Mouse (Mus musculus) liver, embryonic 16.5 days (tissue): ENCODE measurements around the gene Rac3. TPM values are rescaled to one million over a fixed set of nuclear protein-coding genes. Genes with fewer than 3 reads are reported as not detected.
"Not testable (repeated sequence)": the region's sequence is repeated elsewhere in the genome, so short reads cannot be mapped to it uniquely, and the experiment has no call there.

ENCODE experiments used
- ATAC-seq: fragments of 200-750 bp; cut with Nextera tagmentation; 2 replicates; pipeline ENCODE4 v1.8.0; 2017; ENCODE audit warnings: low read depth, mild to moderate bottlenecking, moderate number of reproducible peaks, moderate library complexity
- H3K27ac ChIP-seq: fragments of 300-500 bp; sonication (generic); 2 replicates; pipeline ENCODE4 v1.5.1; 2014; ENCODE audit warnings: mild to moderate bottlenecking, low read length
- H3K27me3 ChIP-seq: fragments of 300-500 bp; sonication (generic); 2 replicates; pipeline ENCODE4 v1.6.1; 2014; ENCODE audit warnings: low read depth, low read length, mixed read lengths; ENCODE audit not compliant: control insufficient read depth, insufficient read depth
- H3K36me3 ChIP-seq: fragments of 300-500 bp; sonication (generic); 2 replicates; pipeline ENCODE4 v1.6.1; 2014; ENCODE audit warnings: mild to moderate bottlenecking; ENCODE audit not compliant: control insufficient read depth, insufficient read depth
- H3K4me1 ChIP-seq: fragments of 300-500 bp; sonication (generic); 2 replicates; pipeline ENCODE4 v1.6.1; 2014; ENCODE audit warnings: low read depth, low read length, mixed read lengths; ENCODE audit not compliant: control insufficient read depth
- H3K4me2 ChIP-seq: fragments of 300-500 bp; sonication (generic); 2 replicates; pipeline ENCODE4 v1.6.1; 2014; ENCODE audit warnings: low read depth, low read length, mixed read lengths
- H3K4me3 ChIP-seq: fragments of 300-500 bp; sonication (generic); 2 replicates; pipeline ENCODE4 v1.5.1; 2014; ENCODE audit warnings: low read depth, mild to moderate bottlenecking, low read length
- H3K9ac ChIP-seq: fragments of 300-500 bp; sonication (generic); 2 replicates; pipeline ENCODE4 v1.6.1; 2014; ENCODE audit warnings: low read depth, low read length
- H3K9me3 ChIP-seq: fragments of 300-500 bp; sonication (generic); replicated peaks from 2 replicates; pipeline ENCODE4 v1.6.1; 2016; ENCODE audit warnings: low read length; ENCODE audit not compliant: control insufficient read depth
- WGBS: fragments of 180-500 bp; shearing (Covaris S2); extraction: QIAGEN DNeasy Blood & Tissue Kit; methylation state at CpG from one replicate; pipeline ENCODE4 v1.1.7; 2014; ENCODE audit not compliant: insufficient replicate concordance; 5-methylcytosine and 5-hydroxymethylcytosine counted together
- polyA plus RNA-seq: library from polyadenylated mRNA; unstranded; fragments of >200 nt; fragmentation: Nextera tagmentation; extraction: Ambion mirVana; gene quantifications from 2 replicates; pipeline ENCODE4 v1.2.1, GENCODE M21; 2015

The Rac3 gene
- polyA plus RNA-seq, 1 experiment from 2014 or later, result 0.80 TPM

GRCm38 (mm10) chr11:120751606-120752005 lies 30.3 kb downstream of the Rac3 start:
- Histone ChIP-seq H3K27me3 (no peaks in the 10 kb centered on the region), H3K4me2 (no peak overlapping the region), H3K9me3 (no peaks in the 10 kb centered on the region), H3K36me3 (no peaks in the 10 kb centered on the region), H3K4me3 (no peak overlapping the region), H3K27ac (no peak overlapping the region), H3K4me1 (no peaks in the 10 kb centered on the region), H3K9ac (no peak overlapping the region)
- WGBS, result 67% methylated on average over 4 of the region's 4 CpGs
- no peak for ATAC-seq

- Histone ChIP-seq H3K9me3 (no peaks in the 10 kb centered on the region), H3K27me3 (peaks cover 8% of the 10 kb centered on the region), H3K9ac (no peak overlapping the region), H3K4me2 (no peak overlapping the region), H3K4me3 (no peak overlapping the region), H3K4me1 (no peaks in the 10 kb centered on the region), H3K27ac (no peak overlapping the region), H3K36me3 (no peaks in the 10 kb centered on the region)
- no peak for ATAC-seq
- WGBS, result 74% methylated on average over 9 of the region's 9 CpGs
Observed at GRCm38 (mm10) chr11:120760236-120760635, 39.0 kb downstream of the Rac3 start.

GRCm38 (mm10) chr11:120761811-120762671 lies 40.8 kb downstream of the Rac3 start:
- no peak for ATAC-seq
- Histone ChIP-seq H3K9me3 (no peaks in the 10 kb centered on the region), H3K27ac (no peak overlapping the region), H3K36me3 (no peaks in the 10 kb centered on the region), H3K4me3 (no peak overlapping the region), H3K4me2 (no peak overlapping the region), H3K4me1 (no peaks in the 10 kb centered on the region), H3K9ac (no peak overlapping the region), H3K27me3 (peaks cover 8% of the 10 kb centered on the region)
- 56% methylated on average over 14 of the region's 14 CpGs for WGBS

GRCm38 (mm10) chr11:120762672-120763041 lies 41.4 kb downstream of the Rac3 start, which contains the start of gene Hmga1b:
Gene Hmga1b, plus strand, starts transcription at chr11:120762794.
- H3K4me1 ChIP-seq, H3K27ac ChIP-seq: not testable (repeated sequence)

DNA sequence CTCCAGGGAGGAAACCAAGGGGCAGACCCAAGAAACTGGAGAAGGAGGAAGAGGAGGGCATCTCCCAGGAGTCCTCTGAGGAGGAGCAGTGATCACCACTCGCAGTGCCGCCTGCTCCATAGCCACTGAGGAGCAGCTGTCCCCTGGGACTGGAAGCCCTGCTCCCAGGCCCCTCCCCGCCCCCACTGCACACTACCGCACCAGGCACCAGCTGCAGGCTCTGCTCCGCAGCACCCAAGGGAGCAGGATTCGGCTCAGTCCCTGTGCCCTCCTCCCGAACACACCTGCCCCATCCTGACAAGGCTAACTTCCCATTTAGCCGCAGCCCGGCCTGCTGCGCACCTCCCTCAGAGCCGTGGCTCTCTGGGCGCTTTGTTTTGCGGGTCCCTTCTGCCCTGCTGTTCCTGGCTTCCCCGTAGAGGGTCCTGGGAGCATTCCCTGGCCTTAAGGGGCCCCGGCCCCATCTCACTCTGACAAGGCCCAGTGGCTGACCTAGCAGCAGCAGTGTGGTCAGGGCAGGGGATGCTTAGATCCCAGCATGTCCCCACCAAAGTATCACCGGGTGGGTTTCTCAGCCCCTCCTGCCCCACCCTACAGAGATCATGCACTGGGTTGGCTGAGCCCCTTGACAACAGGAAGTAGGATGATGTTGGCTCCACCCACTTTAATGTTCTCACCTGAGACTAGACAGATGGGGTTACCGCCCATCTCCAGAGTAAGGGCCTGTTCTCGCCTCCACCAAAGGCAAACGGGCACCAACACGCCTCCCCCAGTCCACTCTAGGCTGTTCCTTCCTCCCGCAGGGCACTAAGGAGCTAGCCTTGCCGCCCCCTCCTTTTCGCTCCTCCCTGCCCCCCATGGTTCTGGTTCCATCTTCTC lies 42.1 kb downstream of the Rac3 start:
- H3K4me2 ChIP-seq, H3K9me3 ChIP-seq, H3K4me1 ChIP-seq, H3K27me3 ChIP-seq, ATAC-seq, H3K9ac ChIP-seq, H3K27ac ChIP-seq, H3K4me3 ChIP-seq, H3K36me3 ChIP-seq: not testable (repeated sequence)
- 0% methylated on average over 4 of the region's 23 CpGs for whole genome bisulfite sequencing

More at GRCm38 (mm10) chr11:120762672-120763041, 41.4 kb downstream of the Rac3 start, which contains the start of gene Hmga1b:
- 18% methylated on average over 13 of the region's 14 CpGs for WGBS
- H3K36me3 ChIP-seq, ATAC-seq, H3K9ac ChIP-seq, H3K27me3 ChIP-seq, H3K4me3 ChIP-seq, H3K4me2 ChIP-seq, H3K9me3 ChIP-seq: not testable (repeated sequence)

DNA sequence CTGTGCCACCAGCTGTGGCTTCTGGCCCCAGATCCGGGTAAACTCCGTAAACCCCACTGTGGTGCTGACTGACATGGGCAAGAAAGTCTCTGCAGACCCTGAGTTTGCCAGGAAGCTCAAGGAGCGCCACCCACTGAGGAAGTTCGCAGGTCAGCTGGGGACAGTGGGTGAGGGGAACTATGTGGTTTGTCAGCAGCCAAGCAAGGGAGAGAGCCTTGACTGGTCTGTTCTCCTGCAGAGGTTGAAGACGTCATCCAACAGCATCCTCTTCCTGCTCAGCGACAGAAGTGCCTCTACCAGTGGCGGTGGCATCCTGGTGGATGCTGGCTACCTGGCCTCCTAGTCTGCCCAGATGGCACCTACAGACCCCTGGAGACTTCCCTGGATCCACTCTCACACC lies 45.8 kb downstream of the Rac3 start:
- H3K36me3 ChIP-seq, H3K27me3 ChIP-seq, H3K4me1 ChIP-seq, H3K9me3 ChIP-seq, ATAC-seq, H3K27ac ChIP-seq, H3K4me3 ChIP-seq, H3K4me2 ChIP-seq, H3K9ac ChIP-seq: not testable (repeated sequence)
- WGBS, result 15% methylated on average over 4 of the region's 7 CpGs

GRCm38 (mm10) chr11:120768206-120768605 lies 46.9 kb downstream of the Rac3 start:
- Histone ChIP-seq H3K9ac (no peak overlapping the region), H3K27ac (no peak overlapping the region), H3K4me2 (no peak overlapping the region), H3K4me3 (no peak overlapping the region), H3K9me3 (no peaks in the 10 kb centered on the region), H3K4me1 (0 out of 2 replicates have a peak, but pooled peaks cover 2% of the 10 kb centered on the region), H3K36me3 (no peaks in the 10 kb centered on the region), H3K27me3 (no peaks in the 10 kb centered on the region)
- WGBS, result 53% methylated on average over 1 of the region's 1 CpGs
- no peak for ATAC-seq

- Histone ChIP-seq H3K27ac (no peak overlapping the region), H3K4me2 (no peak overlapping the region), H3K4me1 (0 out of 2 replicates have a peak, but pooled peaks cover 2% of the 10 kb centered on the region), H3K36me3 (no peaks in the 10 kb centered on the region), H3K9ac (no peak overlapping the region), H3K27me3 (no peaks in the 10 kb centered on the region), H3K9me3 (no peaks in the 10 kb centered on the region), H3K4me3 (no peak overlapping the region)
- ATAC-seq, result no peak
- WGBS, result 65% methylated on average over 3 of the region's 3 CpGs
Observed at GRCm38 (mm10) chr11:120772749-120773148, 51.5 kb downstream of the Rac3 start.
